Comparison of ENCODE assay signal across 22 mouse cellular contexts in genomic region chr15:31361259-31361853, GRCm38 (mm10).
"Had no signal": no experiment of that assay in that cellular context is flagged by ENCODE, and none has a peak within 500 bp of the region (broad histone marks: within the 10 kb centered on the region; RNA-seq: fewer than 3 reads in every experiment).

No protein-coding gene starts in this region.

- H3K4me3 ChIP-seq: intestine, embryonic 15.5 days; layer of hippocampus, adult 2 months; limb, embryonic 10.5 days; limb, embryonic 13.5 days; liver, embryonic 15.5 days; midbrain, embryonic 12.5 days; myocyte; neural tube, embryonic 13.5 days had no signal

- H3K36me3 ChIP-seq: intestine, embryonic 15.5 days; limb, embryonic 10.5 days; limb, embryonic 13.5 days; liver, embryonic 15.5 days; midbrain, embryonic 12.5 days; neural tube, embryonic 13.5 days had no signal

- H3K4me1 ChIP-seq: liver, embryonic 15.5 days had no signal

- ATAC-seq: intestine, embryonic 15.5 days; midbrain, embryonic 16.5 days had no signal

- H3K9me3 ChIP-seq: intestine, embryonic 15.5 days; limb, embryonic 10.5 days; limb, embryonic 13.5 days; liver, embryonic 15.5 days; midbrain, embryonic 12.5 days; neural tube, embryonic 13.5 days had no signal

- H3K9ac ChIP-seq: intestine, embryonic 15.5 days; limb, embryonic 13.5 days; liver, embryonic 15.5 days; midbrain, embryonic 12.5 days; neural tube, embryonic 13.5 days had no signal

- DNase-seq: kidney, adult 11 months; layer of hippocampus, adult 9-11 months; liver; lung, adult 2 months; lung, postnatal 14 days; lung, postnatal 4 days; retina, postnatal 1 day; right cerebral cortex, postnatal 25 days; spleen, adult 18-20 months; thymus, adult 18-20 months; thymus, postnatal 14 days; thymus, postnatal 4 days had no signal

- H3K4me2 ChIP-seq: intestine, embryonic 15.5 days; limb, embryonic 13.5 days; liver, embryonic 15.5 days; midbrain, embryonic 12.5 days; neural tube, embryonic 13.5 days had no signal

- H3K27ac ChIP-seq: intestine, embryonic 15.5 days; kidney, postnatal 0 days; layer of hippocampus, adult 2 months; limb, embryonic 10.5 days; limb, embryonic 13.5 days; liver, embryonic 15.5 days; midbrain, embryonic 12.5 days; neural tube, embryonic 13.5 days had no signal
